Mouse (Mus musculus) kidney, adult 8-10 months (tissue): ENCODE data around the gene Zfp607a.
A peak's percentile ranks its signal among the peaks of the same experiment; 100 is the strongest.
"Not testable (repeated sequence)": the region's sequence is repeated elsewhere in the genome, so short reads cannot be mapped to it uniquely, and the experiment has no call there.

Experiments used
- DNase-seq, 2 experiments: peaks; one replicate each; pipeline ENCODE4 v3.0.0; 2022

The Zfp607a gene

DNA sequence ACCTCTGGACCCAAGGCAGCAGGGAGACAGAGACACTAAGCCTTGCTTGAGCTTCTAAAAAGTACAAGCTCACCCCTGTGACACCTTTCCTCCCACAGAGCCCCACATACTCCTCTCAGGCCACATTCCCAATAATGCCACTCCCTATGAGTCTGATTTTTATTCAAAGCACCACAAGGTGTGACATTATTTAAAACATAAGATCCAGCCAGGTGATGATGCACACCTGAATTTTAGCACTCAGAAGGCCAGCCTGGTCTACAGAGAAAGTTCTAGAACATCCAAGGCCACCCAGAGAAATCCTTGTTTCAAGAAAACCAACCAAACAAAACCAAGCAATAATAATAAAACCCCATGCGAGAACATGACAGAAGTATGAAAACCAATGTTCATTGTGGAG, at the start of gene Zfp607a:
Gene Zfp607a, plus strand, starts transcription at position 301 of the 400 bp plus-strand sequence.
- DNase-seq, result no peak

DNA sequence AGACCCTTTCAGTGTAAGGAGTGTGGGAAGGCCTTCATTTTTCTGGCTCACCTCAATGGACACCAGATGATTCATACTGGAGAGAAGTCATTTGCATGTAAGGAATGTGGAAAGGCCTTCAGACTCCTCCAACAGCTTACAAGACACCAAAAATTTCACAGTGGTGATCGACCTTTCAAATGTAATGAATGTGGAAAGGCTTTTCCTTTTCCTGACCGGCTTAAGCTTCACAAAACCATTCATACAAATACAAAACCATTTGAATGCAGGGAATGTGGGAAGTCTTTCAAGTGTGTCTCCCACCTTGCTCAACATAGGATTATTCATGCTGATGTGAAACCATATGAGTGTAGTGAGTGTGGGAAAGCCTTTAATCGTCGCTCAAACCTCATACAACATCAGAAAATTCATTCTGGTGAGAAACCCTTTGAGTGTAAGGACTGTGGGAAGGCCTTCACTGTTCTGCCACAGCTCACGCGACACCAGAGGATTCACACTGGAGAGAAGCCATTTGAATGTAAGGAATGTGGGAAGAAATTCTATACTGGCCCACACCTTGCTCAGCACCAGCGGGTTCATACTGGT, 38.7 kb upstream of the Zfp607a start:
- DNase-seq, result no peak

DNA sequence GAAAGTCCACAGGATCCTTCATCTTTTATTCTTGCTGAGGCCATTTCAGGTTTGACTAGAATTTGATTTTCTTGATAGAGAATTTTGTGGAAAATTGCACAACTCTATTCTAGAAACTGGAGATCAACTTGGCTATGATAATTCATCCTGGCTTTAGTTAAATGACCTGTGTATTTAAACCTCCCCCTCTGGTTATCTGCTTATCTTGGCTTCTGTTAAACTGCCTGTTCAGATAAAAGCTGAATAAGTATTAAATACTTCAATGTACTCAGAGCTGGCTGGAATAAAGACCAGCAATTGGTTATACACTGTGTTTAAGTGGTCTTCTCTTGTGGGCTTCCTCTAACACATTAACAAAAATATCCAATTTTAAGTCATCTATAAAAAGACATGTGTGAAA, 34.7 kb upstream of the Zfp607a start:
- DNase-seq, result no peak

- DNase-seq, result no peak
Observed at GRCm38 (mm10) chr7:27834131-27834530, 23.2 kb upstream of the Zfp607a start.

GRCm38 (mm10) chr7:27837896-27838295, 19.4 kb upstream of the Zfp607a start:
- no peak for DNase-seq

GRCm38 (mm10) chr7:27838323-27839249, 18.7 kb upstream of the Zfp607a start, which contains the start of gene Zfp59:
Gene Zfp59 (plus strand): TSS chr7:27838607.
- peak; percentile 91 to 92 for DNase-seq

GRCm38 (mm10) chr7:27839596-27839995, 17.7 kb upstream of the Zfp607a start:
- no peak for DNase-seq

DNA sequence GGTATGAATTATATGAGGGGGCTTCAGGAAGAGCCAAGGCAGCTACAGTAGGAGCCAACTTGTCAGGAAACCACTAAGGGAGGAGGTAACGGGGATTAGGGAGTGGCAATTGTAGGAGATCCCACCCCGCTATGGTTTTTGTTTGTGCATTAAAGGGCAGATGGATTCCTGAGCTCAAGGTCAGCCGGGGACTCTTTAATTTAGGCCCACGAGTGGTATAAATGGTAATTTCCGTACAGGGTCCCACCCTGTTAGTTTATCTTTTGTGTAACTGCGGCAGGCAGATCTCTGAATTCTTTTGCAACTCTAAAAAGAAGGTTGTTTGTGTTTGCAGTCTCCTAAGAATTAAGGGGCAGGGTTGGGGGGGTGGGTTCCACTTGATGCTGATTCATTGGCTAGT, 17.2 kb upstream of the Zfp607a start:
- DNase-seq, result no peak

DNA sequence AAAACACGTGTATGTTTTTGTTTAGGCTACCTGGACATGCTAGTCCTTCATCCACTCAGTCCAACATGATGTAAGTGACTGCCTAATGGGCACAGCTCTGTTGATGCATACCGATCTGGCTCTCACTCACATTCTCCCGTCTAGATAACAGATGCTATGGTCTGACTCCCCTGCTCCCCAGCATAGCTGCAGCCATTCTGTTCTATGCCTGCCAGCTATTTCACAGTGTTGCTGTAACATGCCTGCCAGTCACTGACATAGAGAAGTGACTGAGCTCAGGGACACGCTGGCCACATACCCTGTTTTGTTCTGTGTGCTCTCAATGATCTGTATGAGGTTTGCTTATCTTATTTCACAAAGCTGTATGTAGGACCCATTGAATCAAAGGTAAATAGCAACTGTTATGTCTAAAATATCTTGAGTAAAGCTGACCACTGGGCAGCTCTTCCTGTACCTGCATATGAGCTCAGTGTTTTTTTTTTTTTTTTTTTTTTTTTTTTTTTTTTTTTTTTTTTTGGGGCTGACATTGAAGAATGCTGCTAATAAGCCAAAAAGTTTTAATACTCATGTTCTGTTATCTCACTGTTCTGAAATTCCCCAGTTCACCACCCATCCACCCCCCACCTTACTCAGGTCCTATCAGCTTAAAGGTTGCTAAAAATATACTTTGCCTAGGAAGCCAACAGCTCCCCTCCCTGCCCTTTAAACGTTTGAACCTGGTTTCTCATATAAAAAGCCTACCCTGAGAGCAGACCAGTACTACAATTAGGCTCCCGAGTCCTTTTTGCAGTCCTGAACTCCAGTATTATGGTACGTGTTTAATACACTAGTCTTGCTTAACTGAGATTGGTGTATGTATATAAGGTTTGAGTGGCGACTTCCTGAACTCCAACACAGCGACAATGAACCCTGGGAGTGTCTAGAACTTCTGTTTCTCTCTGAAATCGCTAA, 2.2 kb downstream of the Zfp607a start:
- DNase-seq, result no peak

- DNase-seq, result peak; percentile 79
Observed at GRCm38 (mm10) chr7:27860396-27861235, 3.3 kb downstream of the Zfp607a start.

DNA sequence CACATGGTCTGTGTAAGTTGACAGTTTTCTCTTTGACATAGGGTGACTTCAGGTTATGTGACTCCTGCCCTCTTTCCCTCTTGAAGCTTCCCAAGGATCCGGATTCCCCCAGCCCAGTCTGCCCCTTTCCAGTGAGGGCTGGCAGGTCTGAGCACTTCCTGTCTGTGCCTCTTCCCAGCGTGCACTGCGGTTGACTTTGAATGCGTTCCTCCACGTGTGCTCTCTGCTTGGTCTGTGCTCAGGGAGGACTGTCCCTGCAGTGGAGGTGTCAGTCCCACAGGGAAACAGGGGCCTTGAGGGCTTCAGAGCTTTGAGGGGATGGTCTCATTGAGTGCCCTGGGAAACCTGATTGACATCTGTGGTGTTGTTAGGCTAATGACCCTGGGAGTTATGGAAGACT, 5.3 kb downstream of the Zfp607a start:
- DNase-seq, result not testable (repeated sequence)

- DNase-seq, result no peak
Observed at GRCm38 (mm10) chr7:27881721-27882120, 24.4 kb downstream of the Zfp607a start.

DNA sequence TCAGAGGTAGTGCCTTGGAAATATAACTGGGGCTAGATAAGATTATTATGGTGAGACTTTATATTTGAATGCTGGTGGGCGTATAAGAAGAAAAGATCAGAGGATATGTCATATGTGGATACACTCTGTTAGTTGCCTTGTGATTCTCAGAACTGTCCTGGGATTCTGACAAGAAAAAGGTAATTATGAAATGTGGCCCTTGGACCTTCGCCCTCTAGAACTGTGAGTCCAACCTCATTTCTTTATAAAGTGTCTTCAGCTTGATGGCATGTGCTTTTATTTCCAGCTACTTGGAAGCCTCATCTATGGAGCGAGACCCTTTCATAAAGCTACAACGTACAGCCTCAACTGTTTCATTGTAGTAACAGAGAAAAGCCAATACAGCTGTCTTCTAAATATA, 43.3 kb downstream of the Zfp607a start:
- DNase-seq, result peak in 1 of 2 experiments; percentile 46

DNA sequence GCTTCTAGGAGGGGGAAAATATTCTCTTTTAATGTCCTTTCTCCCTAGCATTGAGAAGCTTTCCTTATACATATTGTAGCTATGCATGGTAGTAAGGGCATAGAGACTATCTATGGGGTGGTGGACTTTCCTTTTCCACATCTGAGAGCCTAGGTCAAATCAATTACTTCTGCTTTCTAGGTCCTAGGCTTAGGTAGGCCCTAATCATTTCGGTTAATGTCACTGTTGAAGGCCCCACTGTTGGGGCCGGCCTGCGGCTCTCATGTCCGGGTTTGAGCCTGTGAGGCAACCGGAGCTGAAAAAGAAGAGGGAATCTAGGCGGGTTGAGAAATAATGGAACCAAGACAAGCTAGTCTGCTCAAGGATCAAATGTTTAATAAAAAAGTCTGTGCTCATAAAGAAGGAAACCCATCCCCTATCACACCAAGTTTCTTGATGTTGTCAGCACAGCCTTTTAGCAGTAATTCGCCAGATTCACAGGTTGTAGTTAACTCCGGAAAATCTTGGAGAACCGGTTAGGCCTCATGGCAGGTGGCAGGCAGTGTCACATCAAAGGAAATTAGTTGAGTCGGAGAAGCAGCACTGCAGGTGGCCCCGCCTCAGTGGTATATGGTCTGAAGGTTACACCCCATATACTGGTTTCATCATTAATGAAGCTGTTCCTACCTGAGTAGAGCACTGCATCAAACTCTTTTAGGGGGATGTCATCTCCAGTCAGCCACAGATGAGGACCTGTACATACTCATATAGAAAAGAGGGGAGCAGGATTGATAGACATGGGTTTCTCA, 47.9 kb downstream of the Zfp607a start:
- DNase-seq, result no peak

DNA sequence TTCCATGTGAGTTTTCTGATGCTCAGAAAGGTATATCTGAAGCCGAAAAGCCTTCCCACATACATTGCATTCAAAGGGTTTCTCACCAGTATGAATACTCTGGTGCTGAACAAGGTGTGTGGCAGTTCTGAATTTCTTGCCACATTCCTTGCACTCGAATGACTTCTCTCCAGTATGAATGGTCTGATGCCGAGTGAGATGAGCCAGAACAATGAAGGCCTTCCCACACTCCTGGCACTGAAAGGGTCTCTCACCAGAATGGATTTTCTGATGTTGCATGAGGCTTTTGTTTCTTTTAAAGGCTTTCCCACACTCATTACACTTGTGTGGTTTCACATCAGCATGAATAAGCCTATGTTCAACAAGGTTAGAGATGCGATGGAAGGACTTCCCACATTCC, 53.6 kb downstream of the Zfp607a start:
- not testable (repeated sequence) for DNase-seq

DNA sequence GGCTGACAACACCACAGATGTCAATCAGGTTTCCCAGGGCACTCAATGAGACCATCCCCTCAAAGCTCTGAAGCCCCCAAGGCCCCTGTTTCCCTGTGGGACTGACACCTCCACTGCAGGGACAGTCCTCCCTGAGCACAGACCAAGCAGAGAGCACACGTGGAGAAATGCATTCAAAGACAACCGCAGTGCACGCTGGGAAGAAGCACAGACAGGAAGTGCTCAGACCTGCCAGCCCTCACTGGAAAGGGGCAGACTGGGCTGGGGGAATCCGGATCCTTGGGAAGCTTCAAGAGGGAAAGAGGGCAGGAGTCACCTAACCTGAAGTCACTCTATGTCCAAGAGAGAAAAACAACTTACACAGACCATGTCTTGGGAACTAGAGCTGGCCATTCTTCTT, 69.7 kb downstream of the Zfp607a start:
- DNase-seq, result not testable (repeated sequence)

- peak; percentile 28 to 53 for DNase-seq
Observed at GRCm38 (mm10) chr7:27928818-27929695, 71.7 kb downstream of the Zfp607a start, which contains the start of gene Zfp974. Gene Zfp974 (minus strand): TSS chr7:27929460.
